Mouse (Mus musculus) heart, embryonic 15.5 days (tissue): ENCODE measurements around the gene Ptgr1. TPM values are rescaled to one million over a fixed set of nuclear protein-coding genes. Genes with fewer than 3 reads are reported as not detected.

Source experiments
- ATAC-seq: fragments of 200-750 bp; cut with Nextera tagmentation; replicated peaks from 2 replicates; pipeline ENCODE4 v1.8.0; 2017; ENCODE audit warnings: low read depth, moderate TSS enrichment; ENCODE audit not compliant: insufficient number of reproducible peaks, insufficient read depth, low FRiP score
- H3K27ac ChIP-seq: fragments of 300-500 bp; sonication (generic); 2 replicates; pipeline ENCODE4 v1.5.1; 2015; ENCODE audit warnings: mild to moderate bottlenecking, inconsistent platforms
- H3K27me3 ChIP-seq: fragments of 300-500 bp; sonication (generic); 2 replicates; pipeline ENCODE4 v1.6.1; 2015; ENCODE audit warnings: inconsistent platforms
- H3K36me3 ChIP-seq: fragments of 300-500 bp; sonication (generic); 2 replicates; pipeline ENCODE4 v1.6.1; 2015; ENCODE audit warnings: mild to moderate bottlenecking, inconsistent platforms
- H3K4me1 ChIP-seq: fragments of 300-500 bp; sonication (generic); replicated peaks from 2 replicates; pipeline ENCODE4 v1.6.1; 2015; ENCODE audit warnings: inconsistent platforms
- H3K4me2 ChIP-seq: fragments of 300-500 bp; sonication (generic); 2 replicates; pipeline ENCODE4 v1.6.1; 2015; ENCODE audit warnings: inconsistent platforms, mild to moderate bottlenecking, moderate library complexity
- H3K4me3 ChIP-seq: fragments of 300-500 bp; sonication (generic); 2 replicates; pipeline ENCODE4 v1.5.1; 2015; ENCODE audit warnings: mild to moderate bottlenecking, inconsistent platforms
- H3K9ac ChIP-seq: fragments of 300-500 bp; sonication (generic); 2 replicates; pipeline ENCODE4 v1.6.1; 2015; ENCODE audit warnings: mild to moderate bottlenecking, inconsistent platforms
- H3K9me3 ChIP-seq: fragments of 300-500 bp; sonication (generic); replicated peaks from 2 replicates; pipeline ENCODE4 v1.6.1; 2016; ENCODE audit warnings: inconsistent platforms
- WGBS: fragments of 180-500 bp; shearing (Covaris S2); methylation state at CpG from one replicate; pipeline ENCODE4 v1.1.7; 2015; ENCODE audit warnings: mixed read lengths; 5-methylcytosine and 5-hydroxymethylcytosine counted together
- polyA plus RNA-seq: library from polyadenylated mRNA; unstranded; fragments of >200 nt; fragmentation: Nextera tagmentation; extraction: Ambion mirVana; gene quantifications from 2 replicates; pipeline ENCODE4 v1.2.1, GENCODE M21; 2015

Gene Ptgr1
- polyA plus RNA-seq, 1 experiment from 2014 or later: 11.3 TPM

- Histone ChIP-seq H3K4me1 (no peaks in the 10 kb centered on the region), H3K9ac (no peak overlapping the region), H3K27ac (no peak overlapping the region), H3K9me3 (no peaks in the 10 kb centered on the region), H3K27me3 (no peaks in the 10 kb centered on the region), H3K4me2 (no peak overlapping the region), H3K36me3 (no peaks in the 10 kb centered on the region), H3K4me3 (no peak overlapping the region)
- WGBS: 71% methylated on average over 2 of the region's 2 CpGs
- ATAC-seq: no peak
These were observed 63.0 kb downstream of the Ptgr1 start for GRCm38 (mm10) chr4:58923933-58924332.

Other genes with a start within 250 kb of the Ptgr1 start
- 0.04 and 0.05 TPM in 2 replicates for gene Olfr267, start 199.4 kb downstream of the Ptgr1 start, polyA plus RNA-seq
- gene Ecpas, start 74.4 kb downstream of the Ptgr1 start, polyA plus RNA-seq: 24.8 and 29.1 TPM in 2 replicates
- 0.05 and 0.08 TPM in 2 replicates for gene Zkscan16, start 43.5 kb downstream of the Ptgr1 start, polyA plus RNA-seq
- gene Dnajc25, start 7.9 kb upstream of the Ptgr1 start, polyA plus RNA-seq: 9.0 and 11.5 TPM in 2 replicates
- gene Gm20503, start 16.1 kb upstream of the Ptgr1 start, polyA plus RNA-seq: 12.2 and 15.5 TPM in 2 replicates
- 39.5 and 43.2 TPM in 2 replicates for gene Gng10, start 48.0 kb upstream of the Ptgr1 start, polyA plus RNA-seq
- not detected in 2 replicates for gene AI481877, start 151.9 kb upstream of the Ptgr1 start, polyA plus RNA-seq
- gene Ugcg, start 202.1 kb upstream of the Ptgr1 start, polyA plus RNA-seq: 6.2 and 7.0 TPM in 2 replicates